Mouse (Mus musculus) heart, embryonic 15.5 days (tissue): ENCODE data around the gene Rnf145. TPM values are rescaled to one million over a fixed set of nuclear protein-coding genes. Genes with fewer than 3 reads are reported as not detected.

ENCODE experiments used
- ATAC-seq: fragments of 200-750 bp; cut with Nextera tagmentation; replicated peaks from 2 replicates; pipeline ENCODE4 v1.8.0; 2017; ENCODE audit warnings: low read depth, moderate TSS enrichment; ENCODE audit not compliant: insufficient number of reproducible peaks, insufficient read depth, low FRiP score
- H3K27ac ChIP-seq: fragments of 300-500 bp; sonication (generic); 2 replicates; pipeline ENCODE4 v1.5.1; 2015; ENCODE audit warnings: mild to moderate bottlenecking, inconsistent platforms
- H3K27me3 ChIP-seq: fragments of 300-500 bp; sonication (generic); 2 replicates; pipeline ENCODE4 v1.6.1; 2015; ENCODE audit warnings: inconsistent platforms
- H3K36me3 ChIP-seq: fragments of 300-500 bp; sonication (generic); 2 replicates; pipeline ENCODE4 v1.6.1; 2015; ENCODE audit warnings: mild to moderate bottlenecking, inconsistent platforms
- H3K4me1 ChIP-seq: fragments of 300-500 bp; sonication (generic); replicated peaks from 2 replicates; pipeline ENCODE4 v1.6.1; 2015; ENCODE audit warnings: inconsistent platforms
- H3K4me2 ChIP-seq: fragments of 300-500 bp; sonication (generic); 2 replicates; pipeline ENCODE4 v1.6.1; 2015; ENCODE audit warnings: inconsistent platforms, mild to moderate bottlenecking, moderate library complexity
- H3K4me3 ChIP-seq: fragments of 300-500 bp; sonication (generic); 2 replicates; pipeline ENCODE4 v1.5.1; 2015; ENCODE audit warnings: mild to moderate bottlenecking, inconsistent platforms
- H3K9ac ChIP-seq: fragments of 300-500 bp; sonication (generic); 2 replicates; pipeline ENCODE4 v1.6.1; 2015; ENCODE audit warnings: mild to moderate bottlenecking, inconsistent platforms
- H3K9me3 ChIP-seq: fragments of 300-500 bp; sonication (generic); replicated peaks from 2 replicates; pipeline ENCODE4 v1.6.1; 2016; ENCODE audit warnings: inconsistent platforms
- WGBS: fragments of 180-500 bp; shearing (Covaris S2); methylation state at CpG from one replicate; pipeline ENCODE4 v1.1.7; 2015; ENCODE audit warnings: mixed read lengths; 5-methylcytosine and 5-hydroxymethylcytosine counted together
- polyA plus RNA-seq: library from polyadenylated mRNA; unstranded; fragments of >200 nt; fragmentation: Nextera tagmentation; extraction: Ambion mirVana; gene quantifications from 2 replicates; pipeline ENCODE4 v1.2.1, GENCODE M21; 2015

Gene Rnf145
- polyA plus RNA-seq, 1 experiment from 2014 or later: 45.1 TPM

- no peak overlapping the region for H3K27ac ChIP-seq
- no peaks in the 10 kb centered on the region for H3K9me3 ChIP-seq
- H3K4me2 ChIP-seq: no peak overlapping the region
- no peak for ATAC-seq
- 0 out of 2 replicates have a peak, but pooled peaks cover 6% of the 10 kb centered on the region for H3K4me1 ChIP-seq
- H3K4me3 ChIP-seq: no peak overlapping the region
- H3K27me3 ChIP-seq: no peaks in the 10 kb centered on the region
- H3K36me3 ChIP-seq: peaks cover 9% of the 10 kb centered on the region
- 78% methylated on average over 10 of the region's 10 CpGs for WGBS
- no peak overlapping the region for H3K9ac ChIP-seq
Observed at GRCm38 (mm10) chr11:44539291-44539930, 20.6 kb downstream of the Rnf145 start.

- Histone ChIP-seq H3K9me3 (no peaks in the 10 kb centered on the region), H3K4me3 (no peak overlapping the region), H3K4me1 (0 out of 2 replicates have a peak, but pooled peaks cover 6% of the 10 kb centered on the region), H3K9ac (no peak overlapping the region), H3K27me3 (no peaks in the 10 kb centered on the region), H3K36me3 (peaks cover 8% of the 10 kb centered on the region), H3K4me2 (no peak overlapping the region), H3K27ac (no peak overlapping the region)
- no peak for ATAC-seq
- 84% methylated on average over 9 of the region's 9 CpGs for WGBS
Observed at GRCm38 (mm10) chr11:44540243-44540642, 21.5 kb downstream of the Rnf145 start.

DNA sequence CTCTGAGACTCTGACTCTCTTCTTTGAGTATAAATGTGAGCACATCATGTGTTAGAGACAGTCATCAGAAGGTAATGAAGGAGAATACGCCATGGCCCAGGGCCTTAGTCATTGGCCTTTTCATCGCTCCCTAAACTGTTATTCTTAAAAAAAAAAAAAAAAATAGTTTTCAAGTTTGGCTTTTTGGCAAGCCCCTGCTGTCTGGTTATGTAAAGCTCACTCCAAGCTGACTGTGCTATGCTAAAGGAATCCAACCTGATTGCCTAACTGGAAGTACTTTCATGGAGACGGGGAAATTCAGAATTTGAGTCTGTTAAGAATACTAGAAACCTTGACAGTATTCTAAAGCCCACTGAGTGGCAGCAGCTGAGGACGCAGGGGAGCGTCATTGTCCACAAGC, 22.5 kb downstream of the Rnf145 start:
- 83% methylated on average over 5 of the region's 5 CpGs for WGBS
- no peak overlapping the region for H3K4me3 ChIP-seq
- no peaks in the 10 kb centered on the region for H3K9me3 ChIP-seq
- no peak overlapping the region for H3K27ac ChIP-seq
- no peak overlapping the region for H3K4me2 ChIP-seq
- H3K36me3 ChIP-seq: peaks cover 8% of the 10 kb centered on the region
- ATAC-seq: no peak
- 0 out of 2 replicates have a peak, but pooled peaks cover 6% of the 10 kb centered on the region for H3K4me1 ChIP-seq
- no peaks in the 10 kb centered on the region for H3K27me3 ChIP-seq
- H3K9ac ChIP-seq: no peak overlapping the region

DNA sequence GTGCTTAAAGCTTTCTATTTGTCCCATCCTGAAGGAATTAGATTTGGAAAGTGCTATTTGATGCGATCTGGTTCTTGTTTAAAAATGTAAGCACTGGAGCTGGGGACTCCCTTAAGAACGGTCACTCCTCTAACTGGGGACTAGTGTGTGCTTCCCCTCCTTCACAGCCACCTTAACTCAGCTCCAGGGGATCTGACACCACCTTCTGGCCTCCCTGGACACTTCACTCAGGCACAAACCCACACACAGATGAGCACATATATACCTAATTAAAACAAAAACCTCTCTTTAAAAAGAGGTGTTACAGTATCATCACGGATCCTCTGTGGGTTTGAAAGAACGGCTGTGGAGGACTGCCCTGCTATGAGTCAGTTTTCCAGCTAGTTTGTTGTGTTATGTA, 23.0 kb downstream of the Rnf145 start:
- Histone ChIP-seq H3K36me3 (peaks cover 8% of the 10 kb centered on the region), H3K9me3 (no peaks in the 10 kb centered on the region), H3K27ac (no peak overlapping the region), H3K4me3 (no peak overlapping the region), H3K9ac (no peak overlapping the region), H3K4me2 (no peak overlapping the region), H3K27me3 (no peaks in the 10 kb centered on the region), H3K4me1 (0 out of 2 replicates have a peak, but pooled peaks cover 6% of the 10 kb centered on the region)
- ATAC-seq: no peak
- WGBS: 80% methylated on average over 4 of the region's 4 CpGs

DNA sequence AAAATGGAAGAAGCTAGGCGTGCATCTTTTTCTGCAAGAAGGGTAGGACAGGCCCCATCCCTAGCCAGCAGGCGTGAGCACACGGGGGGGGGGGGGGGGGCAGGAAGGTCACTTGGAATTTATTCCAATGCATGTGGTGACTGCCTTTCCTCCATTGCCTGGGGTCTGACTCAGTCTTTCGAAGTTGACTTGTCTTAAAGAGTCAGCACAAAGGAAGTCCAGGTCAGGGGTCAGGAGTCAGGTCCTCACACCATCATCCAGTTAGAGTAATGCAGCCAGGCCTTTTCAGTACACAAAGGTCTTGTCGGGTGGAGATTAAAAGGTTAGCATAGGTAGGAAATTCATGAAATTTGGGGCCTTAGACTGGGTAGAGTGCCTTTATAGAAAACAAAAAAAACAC, 24.8 kb downstream of the Rnf145 start:
- WGBS: 68% methylated on average over 5 of the region's 5 CpGs
- Histone ChIP-seq H3K4me2 (no peak overlapping the region), H3K27ac (no peak overlapping the region), H3K36me3 (peaks cover 13% of the 10 kb centered on the region), H3K27me3 (no peaks in the 10 kb centered on the region), H3K4me3 (no peak overlapping the region), H3K4me1 (0 out of 2 replicates have a peak, but pooled peaks cover 2% of the 10 kb centered on the region), H3K9me3 (no peaks in the 10 kb centered on the region), H3K9ac (no peak overlapping the region)
- no peak for ATAC-seq

DNA sequence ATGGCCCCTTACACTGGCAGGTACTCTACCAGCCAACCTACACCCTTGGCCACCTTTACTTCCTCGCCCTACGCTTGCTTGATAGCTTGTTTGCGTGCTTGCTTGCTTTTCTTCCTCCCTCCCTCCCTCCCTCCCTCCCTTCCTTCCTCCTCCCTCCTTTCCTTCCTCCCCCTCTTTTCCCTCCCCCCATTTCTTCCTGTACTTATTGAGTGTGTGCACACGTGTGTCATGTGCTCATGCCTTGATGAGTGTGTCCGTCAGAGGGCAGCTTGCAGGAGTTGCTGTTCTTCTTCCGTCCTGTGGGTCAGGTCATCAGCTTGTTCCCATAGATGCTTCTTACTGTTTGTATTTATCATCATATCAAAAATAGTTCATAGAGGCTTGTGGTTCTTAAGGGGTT, 25.2 kb downstream of the Rnf145 start:
- Histone ChIP-seq H3K4me3 (no peak overlapping the region), H3K27ac (no peak overlapping the region), H3K4me2 (no peak overlapping the region), H3K36me3 (peaks cover 17% of the 10 kb centered on the region), H3K27me3 (no peaks in the 10 kb centered on the region), H3K9ac (no peak overlapping the region), H3K4me1 (0 out of 2 replicates have a peak, but pooled peaks cover 2% of the 10 kb centered on the region), H3K9me3 (no peaks in the 10 kb centered on the region)
- no peak for ATAC-seq
- 67% methylated on average over 6 of the region's 6 CpGs for WGBS

- Histone ChIP-seq H3K4me2 (no peak overlapping the region), H3K9me3 (no peaks in the 10 kb centered on the region), H3K27ac (no peak overlapping the region), H3K36me3 (peaks cover 28% of the 10 kb centered on the region), H3K4me3 (no peak overlapping the region), H3K27me3 (no peaks in the 10 kb centered on the region), H3K9ac (no peak overlapping the region), H3K4me1 (0 out of 2 replicates have a peak, but pooled peaks cover 2% of the 10 kb centered on the region)
- 59% methylated on average over 7 of the region's 7 CpGs for WGBS
- ATAC-seq: no peak
Observed at GRCm38 (mm10) chr11:44545181-44545580, 26.4 kb downstream of the Rnf145 start.

GRCm38 (mm10) chr11:44546250-44546649, 27.5 kb downstream of the Rnf145 start:
- Histone ChIP-seq H3K4me3 (no peak overlapping the region), H3K27me3 (no peaks in the 10 kb centered on the region), H3K9ac (no peak overlapping the region), H3K9me3 (no peaks in the 10 kb centered on the region), H3K36me3 (peaks cover 34% of the 10 kb centered on the region), H3K27ac (peak overlapping the region; percentile 30; the same call in 1 of the 2 replicates), H3K4me1 (0 out of 2 replicates have a peak, but pooled peaks cover 2% of the 10 kb centered on the region), H3K4me2 (no peak overlapping the region)
- 75% methylated on average over 8 of the region's 8 CpGs for WGBS
- no peak for ATAC-seq

- Histone ChIP-seq H3K36me3 (peaks cover 48% of the 10 kb centered on the region), H3K27ac (no peak overlapping the region), H3K4me3 (no peak overlapping the region), H3K4me1 (no peaks in the 10 kb centered on the region), H3K9ac (no peak overlapping the region), H3K4me2 (no peak overlapping the region), H3K9me3 (no peaks in the 10 kb centered on the region), H3K27me3 (no peaks in the 10 kb centered on the region)
- 80% methylated on average over 8 of the region's 8 CpGs for WGBS
- no peak for ATAC-seq
Observed at GRCm38 (mm10) chr11:44547651-44548196, 29.0 kb downstream of the Rnf145 start.

- H3K9ac ChIP-seq: no peak overlapping the region
- H3K27ac ChIP-seq: no peak overlapping the region
- no peaks in the 10 kb centered on the region for H3K4me1 ChIP-seq
- no peaks in the 10 kb centered on the region for H3K9me3 ChIP-seq
- 92% methylated on average over 12 of the region's 12 CpGs for WGBS
- H3K4me3 ChIP-seq: no peak overlapping the region
- peaks cover 58% of the 10 kb centered on the region for H3K36me3 ChIP-seq
- ATAC-seq: no peak
- H3K27me3 ChIP-seq: no peaks in the 10 kb centered on the region
- no peak overlapping the region for H3K4me2 ChIP-seq
Observed at GRCm38 (mm10) chr11:44548816-44549215, 30.1 kb downstream of the Rnf145 start.

DNA sequence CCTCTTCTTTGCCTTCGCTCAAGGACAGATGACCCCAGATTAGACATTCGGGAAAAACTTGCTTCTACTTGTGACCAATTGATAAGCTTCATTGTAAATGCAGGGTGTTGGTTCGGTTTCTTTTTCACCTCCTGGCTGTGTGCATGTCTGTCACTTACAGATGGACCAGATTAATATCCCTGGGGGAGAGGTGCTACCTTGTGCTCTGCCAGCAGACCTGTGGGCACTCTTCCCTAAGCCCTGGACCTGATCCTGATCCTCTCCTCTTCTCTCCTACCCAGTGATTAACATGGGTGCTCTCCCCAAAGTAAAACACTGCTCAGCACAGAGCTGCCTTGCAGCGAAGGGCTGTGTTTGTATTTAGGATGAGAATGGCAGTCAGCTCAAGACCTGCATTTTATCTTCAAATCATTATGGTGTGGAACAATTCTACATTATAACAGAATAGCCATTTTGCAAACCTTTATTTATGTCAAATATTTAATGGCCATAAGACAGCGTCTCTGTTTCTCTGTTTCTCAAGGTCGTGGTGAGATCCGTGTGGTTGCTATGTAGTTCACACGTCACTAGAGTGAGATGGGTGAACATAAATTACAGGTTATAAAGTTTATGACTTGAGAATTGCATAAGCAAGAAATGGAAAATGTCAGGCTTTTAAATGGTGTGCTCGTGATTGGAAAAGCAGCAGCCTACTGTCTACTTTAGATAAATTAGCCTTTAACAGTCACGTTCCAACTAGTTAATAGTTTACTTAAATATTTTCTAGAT, 30.9 kb downstream of the Rnf145 start:
- H3K9me3 ChIP-seq: no peaks in the 10 kb centered on the region
- no peaks in the 10 kb centered on the region for H3K27me3 ChIP-seq
- H3K4me2 ChIP-seq: no peak overlapping the region
- H3K27ac ChIP-seq: no peak overlapping the region
- H3K4me1 ChIP-seq: no peaks in the 10 kb centered on the region
- WGBS: 86% methylated on average over 10 of the region's 10 CpGs
- H3K36me3 ChIP-seq: peaks cover 63% of the 10 kb centered on the region
- no peak for ATAC-seq
- H3K4me3 ChIP-seq: no peak overlapping the region
- no peak overlapping the region for H3K9ac ChIP-seq
